Mouse (Mus musculus): Measurements from ENCODE around the gene Spryd3.

GRCm38 (mm10) chr15:102074070-102074731, 61.8 kb downstream of the Spryd3 start:
- TF ChIP-seq POLR2A (IDR thresholded peaks at IDR 0.05; ENCODE audit: control insufficient read depth, extremely low read depth, insufficient read depth, low read length, poor library complexity): 0 out of 2 replicates have a peak, but pooled peaks have one; percentile 10
- 0 out of 2 replicates have a peak, but pooled peaks have one; percentile 30 for TF ChIP-seq CTCF (IDR thresholded peaks at IDR 0.05; ENCODE audit: borderline replicate concordance, control insufficient read depth, extremely low read depth, insufficient read depth, low read length, poor library complexity)

All from thymus, adult 2 months (tissue).